Mouse (Mus musculus): ENCODE results near the gene Eif1ad.

DNA sequence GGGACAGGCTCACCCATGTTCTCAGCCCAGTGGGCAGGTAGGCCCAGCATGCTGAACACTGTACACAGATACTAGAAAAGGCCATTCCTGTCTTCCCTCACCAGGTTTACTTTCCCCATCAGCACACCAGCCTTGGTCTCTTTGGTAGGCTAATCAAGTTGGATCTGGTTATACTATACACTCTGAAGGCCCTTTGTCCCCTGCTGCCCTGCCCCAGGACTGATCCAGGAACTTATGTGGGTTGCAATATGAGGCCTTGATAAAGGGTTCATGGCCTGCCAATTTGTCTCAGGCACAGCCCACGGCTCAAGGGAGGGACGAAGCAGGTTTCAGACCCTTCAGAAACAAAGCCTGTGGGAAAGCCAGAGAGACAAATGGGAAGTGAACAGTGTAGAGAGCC lies 12.9 kb upstream of the Eif1ad start:
- TF ChIP-seq POLR2A (IDR thresholded peaks at IDR 0.05; ENCODE audit: insufficient read length, low read depth) (no peak), USF1 (IDR thresholded peaks at IDR 0.05; ENCODE audit: low read depth) (no peak), MYOG (IDR thresholded peaks at IDR 0.05; ENCODE audit: control insufficient read depth in 1 of 3, insufficient read depth in 1 of 3, insufficient read length in 2 of 3, low read depth in 2 of 3) (no peak), MYOD1 (IDR thresholded peaks at IDR 0.05; ENCODE audit: control insufficient read depth in 1 of 3, insufficient read length in 2 of 3, low read depth in 2 of 3) (no peak), TCF3 (IDR thresholded peaks at IDR 0.05; ENCODE audit: insufficient read length, low read depth) (no peak), POLR2AphosphoS2 (IDR thresholded peaks at IDR 0.05; ENCODE audit: insufficient read length, low read depth) (no peak), E2F4 (IDR thresholded peaks at IDR 0.05; ENCODE audit: insufficient read depth) (no peak), TCF12 (IDR thresholded peaks at IDR 0.05; ENCODE audit: insufficient read depth, poor library complexity, severe bottlenecking) (no peak), MAX (IDR thresholded peaks at IDR 0.05; ENCODE audit: low read depth) (no peak), REST (IDR thresholded peaks at IDR 0.05; ENCODE audit: insufficient read depth, insufficient read length) (no peak)
